Mouse (Mus musculus) heart, adult 8-10 months (tissue): ENCODE data around the gene Myo9b. TPM values are rescaled to one million over a fixed set of nuclear protein-coding genes. Genes with fewer than 3 reads are reported as not detected.
"Not testable (repeated sequence)": the region's sequence is repeated elsewhere in the genome, so short reads cannot be mapped to it uniquely, and the experiment has no call there.

Source experiments
- DNase-seq: peaks from one replicate; pipeline ENCODE4 v3.0.0; 2022; ENCODE audit warnings: low spot score
- total RNA-seq, 4 experiments: library from RNA; stranded (reverse); gene quantifications; 2 replicates each; pipeline ENCODE4 v1.2.4; 2022

The Myo9b gene
- total RNA-seq, 4 experiments from 2014 or later: 22.8 to 27.1 (median 24.2) TPM

GRCm38 (mm10) chr8:71296188-71296621 lies 23.7 kb downstream of the Myo9b start:
- no peak for DNase-seq

GRCm38 (mm10) chr8:71296784-71297183 lies 24.3 kb downstream of the Myo9b start:
- no peak for DNase-seq

- no peak for DNase-seq
Measured at GRCm38 (mm10) chr8:71297439-71297838, 24.9 kb downstream of the Myo9b start.

GRCm38 (mm10) chr8:71299716-71300115 lies 27.2 kb downstream of the Myo9b start:
- DNase-seq: no peak

GRCm38 (mm10) chr8:71302788-71303187 lies 30.3 kb downstream of the Myo9b start:
- DNase-seq: no peak

- no peak for DNase-seq
Measured at GRCm38 (mm10) chr8:71303632-71304031, 31.1 kb downstream of the Myo9b start.

- no peak for DNase-seq
Measured at GRCm38 (mm10) chr8:71305988-71306387, 33.5 kb downstream of the Myo9b start.

- DNase-seq: no peak
Measured at GRCm38 (mm10) chr8:71307371-71307770, 34.9 kb downstream of the Myo9b start.

GRCm38 (mm10) chr8:71307913-71308312 lies 35.4 kb downstream of the Myo9b start:
- DNase-seq: no peak

- DNase-seq: peak; percentile 85
Measured at GRCm38 (mm10) chr8:71310446-71310845, 37.9 kb downstream of the Myo9b start.

GRCm38 (mm10) chr8:71312700-71313099 lies 40.2 kb downstream of the Myo9b start:
- peak; percentile 87 for DNase-seq

- no peak for DNase-seq
Measured at GRCm38 (mm10) chr8:71313951-71314350, 41.4 kb downstream of the Myo9b start.

GRCm38 (mm10) chr8:71315972-71316371 lies 43.5 kb downstream of the Myo9b start:
- DNase-seq: no peak

- no peak for DNase-seq
Measured at GRCm38 (mm10) chr8:71316486-71317031, 44.0 kb downstream of the Myo9b start.

GRCm38 (mm10) chr8:71318610-71319009 lies 46.1 kb downstream of the Myo9b start:
- not testable (repeated sequence) for DNase-seq

- not testable (repeated sequence) for DNase-seq
Measured at GRCm38 (mm10) chr8:71319760-71320159, 47.2 kb downstream of the Myo9b start.

GRCm38 (mm10) chr8:71322939-71323338 lies 50.4 kb downstream of the Myo9b start:
- DNase-seq: no peak

GRCm38 (mm10) chr8:71324848-71325247 lies 52.3 kb downstream of the Myo9b start:
- no peak for DNase-seq

- DNase-seq: not testable (repeated sequence)
Measured at GRCm38 (mm10) chr8:71337834-71338233, 65.3 kb downstream of the Myo9b start.

GRCm38 (mm10) chr8:71340625-71341024 lies 68.1 kb downstream of the Myo9b start:
- no peak for DNase-seq

- no peak for DNase-seq
Measured at GRCm38 (mm10) chr8:71346581-71346980, 74.1 kb downstream of the Myo9b start.

GRCm38 (mm10) chr8:71351117-71351516 lies 78.6 kb downstream of the Myo9b start:
- no peak for DNase-seq

GRCm38 (mm10) chr8:71351520-71351919 lies 79.0 kb downstream of the Myo9b start:
- no peak for DNase-seq

GRCm38 (mm10) chr8:71358026-71358425 lies 85.5 kb downstream of the Myo9b start:
- DNase-seq: no peak
